Mouse (Mus musculus): ENCODE results near the gene Megf11.
"Not testable (repeated sequence)": the region's sequence is repeated elsewhere in the genome, so short reads cannot be mapped to it uniquely, and the experiment has no call there.

Megf11 gene

DNA sequence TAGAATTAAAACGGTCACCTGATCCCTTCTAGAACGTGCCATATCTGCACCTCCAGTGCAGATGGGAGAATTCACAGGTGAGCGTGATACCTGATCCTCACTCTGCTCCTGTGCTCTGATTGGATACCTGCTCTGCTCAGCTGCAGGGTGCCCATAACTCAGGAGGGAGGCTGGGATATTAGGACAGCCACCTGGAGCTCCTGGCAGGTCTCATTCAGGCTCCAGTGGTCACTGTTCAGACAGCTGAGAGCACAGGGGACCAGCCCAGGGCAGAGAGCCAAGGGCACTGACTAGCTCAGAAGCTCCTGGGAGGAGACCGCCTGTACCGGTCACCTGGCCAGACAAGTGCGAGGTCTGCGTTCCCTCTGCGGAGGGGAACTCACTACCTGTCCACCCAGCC is 80.7 kb downstream of the Megf11 start:
- DNase-seq (ENCODE audit: low read depth, low spot score) = no peak

DNA sequence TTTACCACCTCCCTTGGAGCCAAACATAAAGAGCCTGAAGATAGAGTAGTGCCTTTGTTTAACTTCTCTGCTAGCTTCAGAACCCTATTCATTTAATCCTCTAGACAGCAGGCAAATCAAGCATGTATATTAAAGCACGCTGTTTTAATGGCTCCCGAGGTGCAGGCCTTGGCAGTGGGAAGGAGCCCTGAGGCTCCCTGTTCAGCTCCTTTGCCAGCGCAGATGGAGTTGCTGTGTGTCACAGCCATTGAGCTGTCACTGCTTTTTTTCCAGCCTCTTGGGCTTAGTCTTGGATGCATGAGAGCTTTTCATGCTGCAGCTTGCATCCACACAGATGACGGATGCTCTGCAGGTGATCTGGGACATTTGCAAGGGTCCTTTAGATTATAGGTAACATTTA is 81.1 kb downstream of the Megf11 start:
- no peak for DNase-seq (ENCODE audit: low read depth, low spot score)

DNA sequence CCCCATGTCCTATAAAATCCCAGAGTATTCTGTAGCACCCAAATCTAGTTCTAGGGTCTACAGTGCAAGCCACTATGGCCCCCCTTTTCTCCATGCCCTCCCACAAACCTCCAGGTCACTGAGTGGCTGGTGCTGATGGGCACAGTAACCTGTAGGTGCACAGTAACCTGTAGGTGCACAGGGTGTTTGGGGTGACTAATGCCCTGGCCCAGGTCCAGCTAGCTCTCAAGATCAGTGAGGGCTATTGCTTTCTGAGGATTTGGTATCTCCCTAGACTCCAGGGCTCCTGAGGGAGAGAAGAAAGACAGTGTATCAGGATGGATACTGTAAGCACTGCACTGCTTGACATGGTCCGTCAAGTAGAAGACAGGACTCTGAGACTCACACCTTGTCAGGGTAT is 85.4 kb downstream of the Megf11 start:
- no peak for DNase-seq (ENCODE audit: low read depth, low spot score)

DNA sequence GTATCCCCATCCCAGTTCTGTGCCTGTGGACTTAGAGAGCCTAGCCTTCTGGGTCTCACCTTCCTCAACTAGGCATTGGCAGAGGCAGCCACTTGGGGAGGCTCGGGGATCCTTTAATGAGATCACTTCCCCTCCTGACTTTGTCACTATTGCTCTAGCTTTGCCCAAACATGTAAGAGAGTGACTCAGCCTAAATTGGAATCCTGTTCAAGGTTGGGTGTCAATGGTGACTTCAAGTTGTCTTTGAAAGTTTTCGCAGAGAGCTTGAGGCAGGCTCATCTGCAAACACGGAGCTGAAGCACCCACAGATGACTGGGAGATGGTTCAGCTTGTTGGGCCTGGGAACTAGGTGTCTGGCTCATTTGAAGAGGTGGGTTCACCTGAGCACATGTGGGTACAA is 85.9 kb downstream of the Megf11 start:
- no peak for DNase-seq (ENCODE audit: low read depth, low spot score)

DNA sequence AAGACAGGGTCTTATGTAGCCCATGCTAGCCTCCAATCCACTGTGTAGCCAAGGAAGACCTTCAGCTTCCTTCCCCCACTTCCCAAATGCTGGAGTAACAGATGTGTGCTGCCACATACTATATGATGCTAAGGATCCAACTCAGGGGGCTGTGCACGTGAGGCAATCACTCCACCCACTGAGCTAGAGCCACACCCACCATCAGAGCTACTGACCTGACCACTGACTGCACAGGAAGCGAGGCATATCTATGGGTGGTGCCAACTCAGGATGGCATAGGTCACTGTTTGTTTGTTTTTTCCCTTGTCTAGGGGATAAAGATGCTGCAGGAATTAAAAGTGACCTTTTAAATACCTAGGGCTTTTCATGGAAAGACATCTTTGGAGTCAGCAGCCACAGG is 86.7 kb downstream of the Megf11 start:
- peak; percentile 22 for DNase-seq (ENCODE audit: low read depth, low spot score)

DNA sequence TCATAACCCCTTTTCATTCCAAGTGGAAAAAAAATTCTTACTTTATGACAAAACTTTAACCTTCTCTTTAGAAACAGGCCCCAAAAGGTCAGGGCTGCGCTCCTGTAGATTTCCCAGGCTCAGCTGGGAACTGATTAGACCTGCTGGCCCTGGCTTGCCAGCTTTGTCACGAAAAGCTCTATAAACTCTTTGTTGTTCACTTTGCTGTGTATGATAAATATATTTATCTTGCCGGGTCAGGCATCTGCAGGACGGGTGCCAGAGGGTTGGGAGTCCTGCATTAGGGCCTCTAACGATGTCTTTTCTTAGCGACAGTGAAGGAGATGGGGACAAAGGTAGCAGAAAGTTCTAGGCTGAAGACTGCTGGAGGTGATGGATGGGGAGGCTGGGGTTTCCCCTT is 87.3 kb downstream of the Megf11 start:
- DNase-seq (ENCODE audit: low read depth, low spot score) = no peak

DNA sequence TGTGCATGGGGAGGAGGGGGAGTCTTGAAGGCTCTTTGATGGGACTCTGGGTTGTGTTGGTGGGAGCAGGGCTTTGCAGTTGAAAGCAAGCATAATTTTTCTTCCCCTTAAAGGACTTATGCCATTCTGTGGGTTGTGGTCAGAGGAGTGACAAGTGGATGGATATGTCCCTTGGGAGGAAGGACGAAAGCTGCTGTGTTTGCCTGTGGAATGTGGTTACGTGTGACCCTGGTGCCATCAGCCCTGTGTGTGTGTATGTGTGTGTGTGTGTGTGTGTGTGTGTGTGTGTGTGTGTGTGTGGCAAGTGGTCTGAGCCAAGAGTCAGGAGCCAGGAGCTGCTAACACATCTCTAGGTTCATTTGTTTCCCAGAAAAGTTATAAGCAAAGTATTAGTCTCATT is 87.7 kb downstream of the Megf11 start:
- no peak for DNase-seq (ENCODE audit: low read depth, low spot score)

DNA sequence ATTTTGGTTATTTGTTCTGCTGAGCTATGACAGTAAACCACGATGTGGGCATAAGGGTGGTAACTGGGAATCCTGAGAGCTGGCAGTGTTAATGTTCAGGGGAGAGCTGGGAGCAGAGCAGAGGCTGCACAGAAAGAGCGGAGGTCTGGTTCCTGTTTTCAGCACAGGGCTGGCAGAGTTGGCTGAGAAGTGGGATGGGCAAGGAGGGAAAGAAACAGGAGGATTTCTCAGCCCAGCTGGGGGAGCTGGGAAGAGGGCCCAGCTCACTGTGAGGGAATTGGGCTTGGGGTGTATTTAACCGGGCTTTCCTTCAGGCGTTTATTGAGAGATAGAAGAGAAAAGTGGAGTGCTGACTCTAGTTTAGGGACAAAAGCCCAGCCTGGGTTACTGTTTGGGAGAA is 88.3 kb downstream of the Megf11 start:
- DNase-seq (ENCODE audit: low read depth, low spot score) = no peak

DNA sequence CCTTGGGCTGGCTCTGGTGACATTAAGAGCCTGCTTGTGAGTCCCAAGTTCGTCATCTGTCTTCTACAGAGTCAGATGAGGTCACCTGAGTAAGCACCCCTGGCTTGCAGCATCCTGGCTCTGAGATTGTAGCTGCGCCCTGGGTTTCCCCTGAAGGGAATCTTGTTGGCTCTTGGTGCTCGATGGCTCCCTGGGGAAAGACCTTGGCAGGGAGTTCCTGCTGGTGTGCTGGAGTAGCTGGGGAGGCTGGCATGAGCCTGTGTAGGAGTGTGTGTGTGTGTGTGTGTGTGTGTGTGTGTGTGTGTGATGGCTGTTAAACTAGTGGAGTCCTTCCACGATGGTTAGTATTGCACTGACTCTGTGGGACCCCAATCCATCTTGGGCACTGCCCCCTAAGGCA is 88.7 kb downstream of the Megf11 start:
- DNase-seq (ENCODE audit: low read depth, low spot score) = no peak

DNA sequence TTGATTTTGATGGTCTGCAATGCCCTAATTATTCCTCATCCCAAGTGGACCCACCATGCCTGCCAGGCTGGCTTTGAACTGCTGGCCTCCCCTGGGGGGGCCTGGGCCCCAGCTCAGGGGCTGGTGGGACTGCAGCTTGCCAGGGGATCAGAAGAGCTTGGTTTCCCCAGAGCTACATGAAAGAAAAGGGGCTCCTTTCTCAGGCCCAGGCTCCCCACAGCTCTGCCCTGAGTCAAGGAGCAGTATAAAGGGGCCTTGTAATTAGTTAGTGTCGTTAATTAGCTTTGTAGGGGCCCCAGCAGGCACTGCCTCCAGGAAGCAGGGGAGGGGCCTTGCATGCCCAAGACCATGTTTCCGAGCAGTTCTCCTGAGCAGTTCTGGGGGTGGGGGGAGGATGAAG is 90.5 kb downstream of the Megf11 start:
- DNase-seq (ENCODE audit: low read depth, low spot score) = no peak

DNA sequence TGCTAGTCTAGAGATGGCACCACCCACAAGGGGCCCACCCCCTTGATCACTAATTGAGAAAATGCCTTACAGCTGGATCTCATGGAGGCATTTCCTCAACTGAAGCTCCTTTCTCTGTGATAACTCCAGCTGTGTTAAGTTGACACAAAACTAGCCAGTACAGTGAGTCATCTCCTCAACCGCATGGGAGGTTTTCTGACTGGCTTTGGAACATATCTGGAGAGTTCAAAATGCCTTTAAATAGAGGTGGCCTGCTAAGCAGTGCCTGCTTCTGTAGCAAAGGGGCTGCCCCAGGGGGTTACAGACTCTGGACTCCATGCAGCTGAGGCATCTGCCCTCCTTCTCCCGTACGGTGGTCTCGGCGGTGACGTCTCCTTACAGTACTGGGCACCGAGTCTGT is 92.0 kb downstream of the Megf11 start:
- DNase-seq (ENCODE audit: low read depth, low spot score) = not testable (repeated sequence)

DNA sequence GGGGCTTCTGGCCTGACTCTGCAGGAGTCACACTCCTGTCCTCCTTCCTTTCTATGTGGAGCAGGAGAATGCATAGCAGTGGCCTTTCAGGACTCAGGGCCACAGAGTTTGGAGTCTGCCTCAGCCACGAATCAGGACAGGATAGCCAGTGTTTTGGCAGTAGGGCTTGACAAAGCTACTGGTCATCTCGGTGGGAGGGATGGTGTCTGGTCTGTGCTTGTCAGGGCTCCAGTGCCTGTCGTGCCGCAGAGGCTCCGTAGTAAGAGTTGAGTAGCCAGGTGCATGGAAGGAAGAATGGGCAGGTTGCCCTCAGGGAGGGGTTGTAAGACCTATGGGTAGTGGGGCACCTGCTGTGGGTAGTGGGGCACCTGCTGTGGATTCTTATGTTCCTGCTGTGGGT is 96.7 kb downstream of the Megf11 start:
- no peak for DNase-seq (ENCODE audit: low read depth, low spot score)

DNA sequence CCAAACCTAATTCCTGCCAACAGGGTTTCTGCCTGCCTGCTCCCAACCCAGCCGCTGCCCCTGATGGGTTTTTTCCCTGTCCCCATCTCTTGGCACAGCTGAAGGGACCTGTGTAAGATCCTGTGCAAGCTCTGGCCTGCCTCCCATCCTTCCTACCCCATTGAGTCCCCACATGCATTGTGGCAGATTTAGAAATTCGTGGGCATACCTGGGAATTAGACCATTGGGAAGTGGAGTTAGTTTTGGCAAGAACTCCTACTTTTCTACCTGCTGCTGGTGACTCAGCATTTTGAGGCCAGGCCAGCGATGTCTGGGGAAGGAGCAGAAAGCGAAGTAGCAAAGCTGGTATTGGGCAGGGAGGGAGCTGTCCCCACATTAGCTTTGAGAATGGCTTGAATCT is 102.0 kb downstream of the Megf11 start:
- DNase-seq (ENCODE audit: low read depth, low spot score) = no peak

DNA sequence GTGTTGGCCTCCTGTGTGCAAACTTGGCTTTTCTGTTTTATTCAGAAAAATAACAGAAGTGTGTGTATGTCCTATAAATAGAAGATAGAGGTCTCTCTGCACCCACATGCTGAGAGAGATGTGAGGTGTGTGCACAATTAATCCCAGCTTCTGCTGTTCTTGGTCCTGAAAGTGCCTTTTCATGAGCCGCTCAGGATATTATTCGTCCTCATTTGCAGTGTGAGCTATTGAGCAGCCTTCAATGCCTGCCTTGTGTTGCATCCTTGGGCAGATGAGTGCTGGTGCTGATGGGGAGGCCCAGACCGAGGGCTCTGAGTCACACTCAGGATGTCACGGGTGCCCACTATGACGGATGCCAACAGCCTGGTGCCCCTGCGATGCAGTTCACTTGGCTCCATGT is 109.2 kb downstream of the Megf11 start:
- DNase-seq (ENCODE audit: low read depth, low spot score) = no peak

DNA sequence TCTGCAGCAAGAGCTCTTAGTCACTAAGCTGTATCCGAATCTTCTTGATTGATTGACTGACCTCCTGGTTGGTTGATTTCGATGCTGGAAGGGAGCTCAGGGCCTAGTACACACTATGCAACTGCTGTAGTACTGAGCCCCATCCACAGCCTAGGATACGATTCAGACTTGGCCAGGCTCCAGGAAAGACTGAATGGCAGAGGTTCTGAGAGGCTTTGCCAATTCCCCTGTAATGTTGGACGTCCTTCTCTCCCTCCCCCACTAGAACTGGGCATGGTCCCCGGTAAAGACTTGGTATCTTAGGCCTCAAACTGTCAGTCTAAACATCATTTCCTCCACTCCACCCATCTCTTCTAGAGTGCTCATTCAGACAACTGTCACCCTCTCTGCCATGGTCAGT is 113.5 kb downstream of the Megf11 start:
- DNase-seq (ENCODE audit: low read depth, low spot score) = no peak

DNA sequence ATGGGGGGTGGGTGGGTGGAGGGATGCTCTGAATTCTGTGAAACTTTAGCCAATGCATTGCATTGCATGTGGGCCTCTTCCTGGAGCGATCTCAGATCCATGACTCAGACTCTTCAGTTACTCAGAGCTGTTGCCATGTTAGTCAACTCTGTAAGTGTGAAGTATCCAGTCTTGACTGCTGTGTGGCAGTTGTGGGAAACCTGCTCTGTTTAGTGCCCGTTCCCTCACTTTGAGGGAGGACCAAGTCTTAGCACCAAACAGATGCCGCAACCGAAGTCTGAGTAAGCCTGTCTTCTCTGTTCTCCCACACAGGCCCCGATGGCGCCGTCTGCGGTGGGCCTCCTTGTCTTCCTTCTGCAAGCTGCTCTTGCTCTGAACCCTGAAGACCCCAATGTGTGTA is 115.8 kb downstream of the Megf11 start:
- DNase-seq (ENCODE audit: low read depth, low spot score) = no peak

DNA sequence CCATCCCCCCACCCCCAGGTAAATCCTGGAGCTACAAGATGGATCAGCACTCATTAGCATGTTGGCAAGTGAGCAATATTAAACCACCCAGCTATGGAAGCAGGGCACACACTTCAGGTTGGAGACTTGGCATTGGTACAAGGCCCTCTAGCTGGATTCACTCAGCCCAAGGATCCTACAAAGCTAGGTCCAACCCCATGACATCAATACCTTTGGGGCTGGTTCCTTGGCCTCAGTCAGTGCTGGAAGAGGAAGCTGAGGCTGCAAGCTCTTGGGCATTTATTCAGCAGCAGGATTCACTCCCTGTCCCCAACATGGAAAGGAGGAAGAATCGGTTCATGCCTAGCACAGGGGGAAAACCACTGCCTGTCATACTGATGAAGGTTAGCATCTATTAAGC is 118.6 kb downstream of the Megf11 start:
- DNase-seq (ENCODE audit: low read depth, low spot score) = no peak

DNA sequence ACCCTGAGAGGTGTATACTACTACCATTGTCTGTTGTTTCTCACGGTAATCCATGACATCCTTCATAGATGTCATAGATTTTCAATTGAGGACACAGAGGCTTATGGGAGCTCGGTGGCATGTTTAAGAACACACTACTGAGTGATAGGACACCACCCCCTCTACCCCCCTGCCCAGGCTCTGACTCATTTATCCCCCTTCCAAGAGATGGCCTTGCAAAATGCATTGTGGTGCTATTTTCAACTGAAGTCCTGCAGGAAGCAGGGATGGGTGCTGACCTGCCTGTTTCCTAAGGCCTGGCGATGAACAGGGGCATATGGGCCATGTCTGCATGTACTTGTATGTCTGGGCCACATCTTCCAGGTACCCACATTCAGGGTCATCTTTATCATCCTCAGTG is 119.0 kb downstream of the Megf11 start:
- no peak for DNase-seq (ENCODE audit: low read depth, low spot score)

DNA sequence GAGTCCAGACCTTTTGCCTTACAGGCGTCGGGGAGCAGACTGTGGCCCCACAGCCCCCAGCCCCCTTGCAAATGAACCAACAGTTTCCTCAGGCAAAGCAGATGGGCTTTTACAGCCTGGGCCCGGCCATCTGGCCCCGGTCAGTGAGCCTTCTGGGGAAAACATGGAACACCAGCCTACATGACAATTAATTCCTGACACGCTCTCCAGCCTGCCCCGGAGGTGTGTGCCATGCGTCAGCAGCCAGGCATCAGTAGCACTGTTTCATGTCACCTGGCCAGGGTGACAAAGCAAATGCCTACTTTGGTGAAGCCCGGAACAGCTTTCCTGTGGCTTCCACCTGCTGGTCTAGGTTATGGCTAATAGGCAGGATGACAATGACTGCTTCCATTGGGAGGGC is 119.5 kb downstream of the Megf11 start:
- DNase-seq (ENCODE audit: low read depth, low spot score) = no peak

DNA sequence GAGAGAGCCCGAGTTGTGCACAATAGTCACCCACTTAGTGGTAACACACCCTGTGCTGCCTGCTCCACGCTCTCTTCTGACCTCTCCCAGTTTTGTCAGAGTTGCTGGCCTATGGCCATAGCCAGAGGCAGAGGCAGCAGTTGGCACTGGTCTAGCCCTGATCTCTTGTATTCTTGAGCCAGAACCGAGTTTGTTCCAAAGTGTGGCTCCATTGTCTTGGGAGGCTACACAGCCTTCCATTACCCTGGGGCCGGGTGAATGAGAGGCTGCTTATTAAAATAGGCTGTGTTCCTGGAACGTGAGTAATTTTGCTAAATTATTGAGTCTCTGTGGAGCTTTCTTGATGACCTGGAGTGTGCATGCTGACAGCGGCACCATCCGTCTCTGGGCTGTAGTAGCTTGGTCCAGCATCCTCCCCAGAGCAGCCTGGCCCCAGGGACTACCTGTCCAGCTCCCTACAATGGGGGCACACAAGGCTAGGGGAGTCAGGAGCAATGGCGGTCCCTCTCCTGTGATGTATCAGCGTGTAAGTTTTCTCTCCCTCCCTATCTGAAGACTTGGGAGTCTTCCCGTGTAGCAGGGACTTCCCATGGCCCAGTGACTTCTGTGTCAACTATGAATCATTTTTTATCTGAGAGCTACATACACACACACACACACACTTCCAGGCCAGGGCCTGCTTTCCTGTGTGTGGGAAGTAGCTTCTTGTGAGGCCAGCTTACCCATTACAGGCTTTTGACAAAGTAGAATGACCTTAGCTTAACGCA is 121.2 kb downstream of the Megf11 start:
- no peak for DNase-seq (ENCODE audit: low read depth, low spot score)

DNA sequence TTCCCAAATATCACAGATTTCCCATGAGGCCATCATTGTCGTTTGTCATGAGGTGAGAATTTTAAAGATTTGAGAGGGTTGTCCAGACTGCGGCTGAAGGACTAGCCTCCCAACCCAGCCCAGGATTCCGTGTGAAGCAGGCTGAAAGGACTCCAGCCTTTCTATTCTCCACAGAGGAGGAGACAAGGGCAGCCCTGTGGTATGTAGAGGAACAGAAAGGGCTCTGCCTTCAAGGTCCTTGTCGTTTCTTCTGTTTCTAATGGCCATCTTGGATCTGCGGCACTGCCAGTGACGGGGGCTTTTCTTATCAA is 121.7 kb downstream of the Megf11 start:
- DNase-seq (ENCODE audit: low read depth, low spot score) = no peak

DNA sequence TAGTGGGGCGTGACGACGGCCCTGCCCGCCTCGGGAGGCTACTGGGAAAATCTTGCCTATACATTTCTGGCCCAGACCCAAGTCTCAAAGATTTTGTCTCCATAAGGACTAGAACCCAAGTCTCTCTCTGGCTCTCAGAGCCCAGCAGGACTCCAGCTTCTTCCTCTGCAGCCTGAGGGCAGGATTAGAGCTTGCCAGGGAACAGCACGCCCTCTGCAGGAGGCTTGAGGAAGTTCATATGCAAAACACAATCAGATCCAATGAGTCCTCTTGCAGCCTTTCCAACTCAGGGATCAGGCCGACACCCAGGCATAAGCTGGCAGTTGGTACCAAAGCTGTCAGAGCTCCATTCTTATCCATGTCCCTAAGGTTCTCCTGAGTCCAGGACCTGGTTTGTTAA is 122.6 kb downstream of the Megf11 start:
- DNase-seq (ENCODE audit: low read depth, low spot score) = no peak

DNA sequence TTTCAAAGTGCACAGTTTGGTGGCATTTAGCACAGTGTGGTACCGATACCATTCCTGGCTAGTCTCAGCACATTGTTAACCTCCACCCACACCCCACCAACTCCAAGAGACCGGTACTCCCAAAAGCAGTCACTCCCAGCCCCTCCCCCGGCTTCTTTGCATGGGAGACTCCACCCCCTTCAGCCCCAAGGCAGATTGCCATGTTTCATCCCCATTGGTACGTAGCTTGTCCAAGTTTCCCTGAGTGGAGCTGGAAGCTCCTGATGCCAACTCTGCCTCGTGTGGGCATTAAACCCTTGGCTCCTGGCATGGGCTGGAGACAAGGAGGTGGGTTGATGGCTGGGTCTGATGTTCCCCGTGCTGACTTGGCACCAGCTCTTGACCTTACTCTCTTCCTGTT is 129.4 kb downstream of the Megf11 start:
- DNase-seq (ENCODE audit: low read depth, low spot score) = no peak

All from c-Kit-negative CD71-positive TER-119-positive erythroid progenitor cells, embryonic 14.5 days (primary cell).